Mouse (Mus musculus) T-helper 1 cell (primary cell): ENCODE results near the gene Traf3ip3.

Source experiments
- in situ Hi-C: fragments of 300-600 bp; cut with MboI, MseI; formaldehyde crosslinking; loops from one replicate; pipeline ENCODE4 v1.15.1; 2025; ENCODE audit warnings: high pct_unique_total_duplicates

Gene Traf3ip3

DNA sequence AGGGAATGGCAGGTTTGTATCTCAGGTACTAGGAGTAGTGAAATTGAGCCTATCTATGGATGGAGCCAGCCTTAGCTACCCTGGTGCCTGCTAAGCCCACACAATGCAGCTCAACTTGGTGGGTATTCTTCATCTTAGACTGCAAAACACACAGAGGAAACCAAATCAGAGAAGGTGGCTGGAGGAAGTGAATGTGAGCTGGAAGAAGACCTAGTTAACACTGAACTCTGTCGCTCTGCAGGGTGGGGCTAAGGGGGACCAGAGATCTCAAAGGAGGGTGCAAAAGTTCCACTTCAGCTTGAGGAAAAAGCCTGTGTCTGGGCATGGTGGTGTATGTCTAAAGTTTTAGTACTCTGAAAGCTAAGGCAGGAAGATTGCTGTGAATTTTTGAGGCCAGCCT, 41.9 kb downstream of the Traf3ip3 start:
- in situ Hi-C loops: no loop called here

GRCm38 (mm10) chr1:193159163-193159562, 42.3 kb downstream of the Traf3ip3 start:
- in situ Hi-C loops: no loop called here

DNA sequence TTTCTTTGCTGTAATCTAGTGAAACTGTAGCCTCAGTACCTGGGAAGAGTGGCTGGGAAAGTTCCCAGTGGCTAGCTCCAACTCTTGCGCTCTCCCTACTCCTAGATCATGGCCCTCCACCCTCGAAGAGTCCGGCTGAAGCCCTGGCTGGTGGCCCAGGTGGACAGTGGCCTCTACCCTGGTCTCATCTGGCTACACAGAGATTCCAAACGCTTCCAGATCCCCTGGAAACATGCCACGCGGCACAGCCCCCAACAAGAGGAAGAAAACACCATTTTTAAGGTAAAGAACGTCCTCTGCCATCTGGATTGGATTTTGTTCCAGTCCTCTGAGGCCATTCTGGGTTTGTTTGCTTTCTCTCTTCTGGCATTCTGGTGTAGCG, 44.4 kb downstream of the Traf3ip3 start:
- in situ Hi-C loops: no loop called here

GRCm38 (mm10) chr1:193156316-193157110, 45.0 kb downstream of the Traf3ip3 start:
- in situ Hi-C loops: no loop called here

- in situ Hi-C loops: no loop called here
Measured at GRCm38 (mm10) chr1:193153561-193153960, 47.9 kb downstream of the Traf3ip3 start.

- in situ Hi-C loops: no loop called here
Measured at GRCm38 (mm10) chr1:193152872-193153271, 48.6 kb downstream of the Traf3ip3 start, which contains the start of gene Irf6. Gene Irf6 (plus strand): TSS chr1:193153111.

GRCm38 (mm10) chr1:193151134-193151533, 50.4 kb downstream of the Traf3ip3 start:
- in situ Hi-C loops: no loop called here

GRCm38 (mm10) chr1:193149231-193149630, 52.3 kb downstream of the Traf3ip3 start:
- in situ Hi-C loops: loop anchor here (25.0 kb wide), 2 partner anchors 1562 to 1962 kb away; partner anchors contain the start of genes Dtl and Ints7

DNA sequence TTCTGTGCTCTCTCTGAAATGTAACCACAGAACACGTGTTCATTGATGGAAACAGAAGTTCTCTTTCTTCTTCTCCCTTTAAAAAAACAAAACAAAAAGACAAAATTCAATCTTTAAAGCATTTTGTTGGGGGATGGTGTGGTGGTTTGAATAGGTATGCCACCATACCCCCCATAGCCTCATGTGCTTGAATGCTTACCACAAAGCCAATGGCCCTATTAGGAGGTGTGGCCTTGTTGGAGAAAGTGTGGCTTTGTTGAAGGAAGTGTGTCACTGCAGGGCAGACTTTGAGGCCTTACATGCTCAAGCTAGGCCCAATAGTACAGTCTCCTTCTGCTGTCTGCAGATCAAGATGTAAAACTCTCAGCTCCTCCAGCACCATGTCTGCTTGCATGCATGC, 55.1 kb downstream of the Traf3ip3 start:
- in situ Hi-C loops: loop anchor here (25.0 kb wide), 2 partner anchors 1559 to 1959 kb away; partner anchors contain the start of genes Dtl and Ints7

- in situ Hi-C loops: loop anchor here (25.0 kb wide), 2 partner anchors 1558 to 1958 kb away; partner anchors contain the start of genes Dtl and Ints7
Measured at GRCm38 (mm10) chr1:193145101-193145500, 56.4 kb downstream of the Traf3ip3 start.

GRCm38 (mm10) chr1:193144516-193144915, 57.0 kb downstream of the Traf3ip3 start:
- in situ Hi-C loops: loop anchor here (25.0 kb wide), 2 partner anchors 1557 to 1957 kb away; partner anchors contain the start of genes Dtl and Ints7

DNA sequence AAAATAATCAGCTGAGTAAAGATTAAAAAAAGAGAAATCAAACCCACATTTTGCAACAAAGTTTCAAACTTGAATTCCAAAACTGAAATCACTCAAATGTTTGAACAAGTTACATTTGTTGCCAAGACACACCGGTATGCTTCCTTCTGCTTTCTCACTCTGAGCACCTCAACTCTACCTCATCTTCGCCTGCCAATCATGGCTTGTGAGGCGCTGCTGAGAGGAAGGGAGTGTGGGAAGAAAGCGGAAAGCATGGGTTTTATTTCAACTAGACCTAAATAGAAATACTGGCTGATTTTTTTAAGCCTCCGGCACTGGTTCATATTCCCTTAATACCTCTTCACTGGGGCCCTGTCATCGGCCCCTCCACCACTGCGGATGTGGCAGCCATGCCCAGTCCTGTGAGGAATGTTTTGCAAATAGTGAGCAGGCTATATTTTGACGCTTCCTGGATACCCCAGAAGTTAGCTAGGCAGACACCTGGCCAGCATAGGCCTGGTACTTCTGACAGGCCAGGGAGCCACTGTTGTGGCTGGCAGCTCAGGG, 58.9 kb downstream of the Traf3ip3 start:
- in situ Hi-C loops: loop anchor here (25.0 kb wide), 2 partner anchors 1555 to 1955 kb away; partner anchors contain the start of genes Dtl and Ints7

GRCm38 (mm10) chr1:193141118-193141517, 60.4 kb downstream of the Traf3ip3 start:
- in situ Hi-C loops: loop anchor here (25.0 kb wide), 2 partner anchors 1554 to 1954 kb away; partner anchors contain the start of genes Dtl and Ints7

DNA sequence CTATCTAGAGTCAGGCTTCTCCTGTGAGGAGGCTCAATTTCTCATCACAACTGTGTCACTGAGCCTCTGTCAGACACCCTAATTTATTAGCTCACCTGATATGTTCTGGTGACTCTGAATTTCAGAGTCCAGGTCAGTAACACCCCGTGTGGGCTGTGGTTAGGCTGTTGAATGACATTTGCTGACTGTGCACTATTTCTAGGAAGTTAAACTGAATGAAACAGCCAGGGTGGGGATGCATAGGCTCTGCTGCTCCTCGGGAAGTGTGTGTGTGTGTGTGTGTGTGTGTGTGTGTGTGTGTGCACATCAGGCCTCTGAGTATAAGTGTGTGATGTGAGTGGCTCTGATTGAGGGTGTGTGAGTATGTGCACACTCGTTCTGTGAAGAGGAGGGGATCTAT, 62.8 kb downstream of the Traf3ip3 start:
- in situ Hi-C loops: loop anchor here (25.0 kb wide), 2 partner anchors 1551 to 1951 kb away; partner anchors contain the start of genes Dtl and Ints7

DNA sequence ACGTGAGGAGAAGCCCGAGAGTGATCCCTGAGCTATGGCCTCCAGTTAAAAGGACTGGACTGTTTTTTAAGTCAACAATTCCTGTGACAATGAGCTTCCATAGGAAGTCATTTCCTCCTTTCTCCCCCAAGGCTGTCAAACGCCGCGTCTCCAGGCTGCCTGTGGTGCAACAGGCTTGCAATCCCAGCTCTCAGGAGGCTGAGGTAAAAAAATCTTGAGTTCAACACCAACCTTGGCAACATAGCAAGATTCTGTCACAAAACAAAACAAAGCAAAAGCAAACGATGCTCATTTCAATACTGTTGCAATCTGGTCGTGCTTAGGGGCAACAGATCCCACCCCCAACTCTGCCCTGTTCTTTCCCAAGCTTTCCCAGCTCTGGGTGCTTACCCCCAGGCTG, 63.4 kb downstream of the Traf3ip3 start:
- in situ Hi-C loops: loop anchor here (25.0 kb wide), 2 partner anchors 1551 to 1951 kb away; partner anchors contain the start of genes Dtl and Ints7

DNA sequence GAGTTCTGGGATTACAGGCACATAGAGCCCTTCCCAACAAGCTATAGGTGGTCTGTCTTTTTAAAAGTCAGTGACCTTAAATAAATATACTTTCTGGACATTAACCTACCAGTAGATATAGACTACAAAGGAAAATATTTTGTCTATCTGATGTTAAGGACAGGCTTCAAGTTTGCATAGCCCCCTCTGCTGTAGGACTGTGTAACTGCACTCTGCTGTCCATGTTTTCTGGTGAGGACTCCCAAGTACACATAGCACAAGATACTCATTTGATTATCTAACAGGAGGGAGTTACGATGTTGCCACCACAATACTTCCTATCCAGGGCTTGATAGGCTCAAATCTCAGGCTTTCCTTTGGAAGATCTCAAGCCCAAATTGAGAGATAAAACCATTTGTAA, 67.8 kb downstream of the Traf3ip3 start:
- in situ Hi-C loops: loop anchor here (25.0 kb wide), 2 partner anchors 1546 to 1946 kb away; partner anchors contain the start of genes Dtl and Ints7

DNA sequence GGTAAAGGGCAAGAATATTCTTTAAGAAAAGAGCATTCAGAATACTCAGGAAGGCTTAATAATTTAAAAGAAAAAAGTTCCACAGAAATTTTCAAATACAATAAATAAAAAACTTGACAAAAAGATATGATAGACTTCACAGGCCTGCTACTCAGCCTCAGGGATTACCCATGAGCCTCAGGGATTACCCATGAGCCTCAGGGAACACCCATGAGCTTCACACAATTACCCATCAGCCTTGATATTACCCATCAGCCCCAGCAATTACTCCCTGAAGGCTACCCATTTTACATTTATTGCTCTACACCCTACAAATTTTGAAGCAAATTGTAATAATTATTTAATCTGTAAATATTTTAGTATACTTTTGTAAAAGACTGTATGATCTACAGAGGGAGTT, 69.1 kb downstream of the Traf3ip3 start:
- in situ Hi-C loops: loop anchor here (25.0 kb wide), 2 partner anchors 1545 to 1945 kb away; partner anchors contain the start of genes Dtl and Ints7

- in situ Hi-C loops: loop anchor here (25.0 kb wide), 2 partner anchors 1544 to 1944 kb away; partner anchors contain the start of genes Dtl and Ints7
Measured at GRCm38 (mm10) chr1:193131311-193131948, 70.1 kb downstream of the Traf3ip3 start.

DNA sequence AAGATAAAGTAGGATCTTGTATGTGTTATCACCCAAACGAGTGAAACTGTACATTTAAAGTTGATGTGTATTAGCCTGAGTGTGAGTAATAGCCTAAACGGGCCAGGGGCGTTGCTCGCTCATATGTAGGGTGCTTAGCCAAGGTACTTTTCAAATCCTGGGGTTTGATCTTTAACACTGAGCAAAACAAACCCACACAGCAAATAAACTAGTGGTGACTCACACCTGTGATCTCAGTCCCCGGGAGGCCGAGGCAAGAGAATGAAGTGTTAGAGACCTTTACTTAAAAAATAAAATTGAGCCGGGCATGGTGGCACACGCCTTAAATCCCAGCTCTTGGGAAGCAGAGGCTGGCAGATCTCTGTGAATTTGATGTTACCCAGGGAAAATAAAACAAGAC, 70.7 kb downstream of the Traf3ip3 start:
- in situ Hi-C loops: loop anchor here (25.0 kb wide), 2 partner anchors 1544 to 1944 kb away; partner anchors contain the start of genes Dtl and Ints7

DNA sequence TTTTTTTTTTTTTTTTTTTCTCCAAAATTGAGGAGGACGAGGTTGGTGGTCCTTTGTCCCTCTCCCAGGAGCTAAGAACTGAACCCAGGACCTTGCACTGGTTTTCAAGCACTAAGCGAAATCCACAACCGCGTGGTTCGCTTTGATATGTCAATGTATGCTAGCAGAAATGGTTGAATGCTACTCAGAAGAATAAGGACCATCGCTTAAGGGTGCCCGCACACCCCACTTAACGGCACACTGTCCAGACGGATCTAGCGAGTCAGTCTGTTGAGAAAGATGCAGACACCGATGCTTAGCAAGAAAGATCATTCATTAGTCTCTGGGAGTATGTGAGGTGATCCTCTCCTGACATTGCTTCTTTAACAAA, 71.1 kb downstream of the Traf3ip3 start:
- in situ Hi-C loops: loop anchor here (25.0 kb wide), 2 partner anchors 1543 to 1943 kb away; partner anchors contain the start of genes Dtl and Ints7

- in situ Hi-C loops: loop anchor here (25.0 kb wide), 2 partner anchors 1543 to 1943 kb away; partner anchors contain the start of genes Dtl and Ints7
Measured at GRCm38 (mm10) chr1:193129786-193130455, 71.6 kb downstream of the Traf3ip3 start, which contains the start of gene Diexf. Gene Diexf (minus strand): TSS chr1:193130272.
